Mouse (Mus musculus) CH12.LX (cell line): ENCODE results near the gene 2810006K23Rik.

Experiments used
- CTCF ChIP-seq, 2 experiments: IDR thresholded peaks in 1 of 2; conservative IDR thresholded peaks in 1 of 2; 2 replicates each; pipeline ENCODE4 v1.5.1; 2011 to 2012; ENCODE audit warnings: low read depth in 2 of 2, low read length in 2 of 2, improper control_type of control experiment in 1 of 2, inconsistent platforms in 1 of 2, mild to moderate bottlenecking in 1 of 2, moderate library complexity in 1 of 2
- JUND ChIP-seq: conservative IDR thresholded peaks from 2 replicates; pipeline ENCODE4 v1.6.1; 2011; ENCODE audit warnings: low read depth, low read length, improper control_type of control experiment
- POLR2A ChIP-seq: IDR thresholded peaks from 2 replicates; pipeline ENCODE4 v1.6.1; 2011; ENCODE audit warnings: low read depth, mild to moderate bottlenecking, improper control_type of control experiment, low read length
- POLR2AphosphoS2 ChIP-seq: IDR thresholded peaks from 2 replicates; pipeline ENCODE4 v1.6.1; 2011; ENCODE audit warnings: low read depth, low read length, improper control_type of control experiment
- ZC3H11A ChIP-seq: IDR thresholded peaks from 2 replicates; pipeline ENCODE4 v1.6.1; 2012; ENCODE audit warnings: low read depth, mild to moderate bottlenecking, inconsistent platforms, low read length, improper control_type of control experiment

DNA sequence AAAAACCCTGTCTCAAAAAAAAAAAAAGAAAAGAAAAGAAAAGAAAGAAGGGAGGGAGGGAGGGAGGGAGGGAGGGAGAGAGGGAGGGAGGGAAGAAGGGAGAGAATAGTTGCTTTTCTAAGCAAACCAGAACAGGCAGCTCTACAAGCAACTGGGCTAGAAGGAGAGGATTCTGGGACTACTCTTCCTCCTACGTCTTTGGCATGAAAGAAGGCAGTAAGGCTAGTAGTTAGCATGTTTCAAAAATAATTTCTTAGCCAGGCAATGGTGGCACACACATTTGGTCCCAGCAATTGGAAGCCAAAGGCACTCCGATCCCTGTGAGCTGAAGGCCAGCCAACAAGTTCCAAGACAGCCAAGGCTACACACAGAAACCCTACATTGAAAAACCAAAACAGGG is 37.9 kb downstream of the 2810006K23Rik start:
- TF ChIP-seq POLR2A (no peak), ZC3H11A (no peak), POLR2AphosphoS2 (no peak), CTCF (conservative IDR thresholded peaks at IDR 0.05 in 1 of 2, IDR thresholded peaks at IDR 0.05 in 1 of 2; ENCODE audit: low read depth in 2 of 2, low read length in 2 of 2) (no peak), JUND (no peak)
